Mouse (Mus musculus): ENCODE results near the gene Fap. TPM values are rescaled to one million over a fixed set of nuclear protein-coding genes. Genes with fewer than 3 reads are reported as not detected.

Fap gene
- total and polyA plus RNA-seq, 2 experiments from 2014 or later, result 1.7 to 2.3 TPM

DNA sequence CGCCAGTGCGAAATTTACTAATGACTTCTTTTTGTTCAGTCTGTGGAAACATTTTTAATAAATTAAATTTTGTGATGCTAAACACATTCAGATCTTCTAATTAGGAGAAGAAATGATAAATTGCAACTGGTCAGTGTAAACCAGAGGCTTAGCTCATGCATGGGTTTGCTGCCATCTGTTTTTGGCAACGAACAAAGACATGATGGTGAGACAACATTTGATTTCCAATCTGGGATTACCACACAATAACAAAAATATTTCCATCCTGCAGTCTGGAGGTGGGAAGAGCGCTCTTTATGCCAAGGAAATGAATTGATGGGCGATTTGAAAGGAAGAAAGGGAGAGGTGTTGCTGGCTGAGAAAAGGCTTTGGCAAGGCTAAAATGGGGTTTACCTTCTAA is 29.7 kb upstream of the Fap start:
- Histone ChIP-seq H3K4me3 (ENCODE audit: low read depth, low read length) (no peak overlapping the region), H3K27ac (ENCODE audit: low read depth) (no peak overlapping the region), H3K4me1 (ENCODE audit: control insufficient read depth, insufficient read depth) (no peaks in the 10 kb centered on the region), H3K36me3 (replicated peaks; ENCODE audit: control insufficient read depth, insufficient read depth, low read length) (no peaks in the 10 kb centered on the region), H3K27me3 (ENCODE audit: control insufficient read depth, insufficient read depth, low read length) (no peaks in the 10 kb centered on the region), H3K4me2 (ENCODE audit: low read depth, low read length) (no peak overlapping the region), H3K9me3 (replicated peaks; ENCODE audit: control insufficient read depth, low read length) (no peaks in the 10 kb centered on the region), H3K9ac (replicated peaks; ENCODE audit: low read depth, low read length) (no peak overlapping the region)
- TF ChIP-seq EP300 (IDR thresholded peaks at IDR 0.05; ENCODE audit: low read depth) (no peak), CTCF (IDR thresholded peaks at IDR 0.05; ENCODE audit: low read depth) (no peak)
- WGBS, result 81% methylated on average over 5 of the region's 5 CpGs
- no peak for DNase-seq (ENCODE audit: low spot score)
- no peak for ATAC-seq (ENCODE audit: insufficient read depth, low read depth)

DNA sequence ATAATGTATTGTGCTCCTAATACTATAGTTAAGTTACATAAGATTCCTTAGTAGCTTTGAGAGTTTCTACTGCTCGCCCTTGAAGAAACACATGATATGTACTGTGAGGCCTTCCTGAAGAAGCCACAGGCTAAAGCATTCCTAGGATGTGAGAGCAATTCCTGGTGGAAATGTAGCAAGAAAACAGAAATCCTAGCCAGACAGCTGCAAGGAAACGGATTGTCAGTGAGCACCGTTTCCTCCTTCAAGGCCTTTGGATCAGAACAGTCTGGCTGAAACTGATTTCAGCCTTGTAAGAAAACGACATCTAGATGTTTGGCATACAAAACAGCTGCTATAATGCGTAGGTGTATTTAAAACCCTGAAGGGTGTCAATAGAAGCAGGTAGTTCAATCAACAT is 22.7 kb upstream of the Fap start:
- no peak overlapping the region for H3K4me3 ChIP-seq (ENCODE audit: low read depth, low read length)
- no peak overlapping the region for H3K27ac ChIP-seq (ENCODE audit: low read depth)
- WGBS, result 67% methylated on average over 5 of the region's 5 CpGs
- no peak for ATAC-seq (ENCODE audit: insufficient read depth, low read depth)
- no peaks in the 10 kb centered on the region for H3K27me3 ChIP-seq (ENCODE audit: control insufficient read depth, insufficient read depth, low read length)
- DNase-seq (ENCODE audit: low spot score), result no peak
- TF ChIP-seq EP300 (IDR thresholded peaks at IDR 0.05; ENCODE audit: low read depth) (no peak), CTCF (IDR thresholded peaks at IDR 0.05; ENCODE audit: low read depth) (no peak)
- H3K9me3 ChIP-seq (replicated peaks; ENCODE audit: control insufficient read depth, low read length), result no peaks in the 10 kb centered on the region
- no peaks in the 10 kb centered on the region for H3K36me3 ChIP-seq (replicated peaks; ENCODE audit: control insufficient read depth, insufficient read depth, low read length)
- no peaks in the 10 kb centered on the region for H3K4me1 ChIP-seq (ENCODE audit: control insufficient read depth, insufficient read depth)
- no peak overlapping the region for H3K9ac ChIP-seq (replicated peaks; ENCODE audit: low read depth, low read length)
- no peak overlapping the region for H3K4me2 ChIP-seq (ENCODE audit: low read depth, low read length)

DNA sequence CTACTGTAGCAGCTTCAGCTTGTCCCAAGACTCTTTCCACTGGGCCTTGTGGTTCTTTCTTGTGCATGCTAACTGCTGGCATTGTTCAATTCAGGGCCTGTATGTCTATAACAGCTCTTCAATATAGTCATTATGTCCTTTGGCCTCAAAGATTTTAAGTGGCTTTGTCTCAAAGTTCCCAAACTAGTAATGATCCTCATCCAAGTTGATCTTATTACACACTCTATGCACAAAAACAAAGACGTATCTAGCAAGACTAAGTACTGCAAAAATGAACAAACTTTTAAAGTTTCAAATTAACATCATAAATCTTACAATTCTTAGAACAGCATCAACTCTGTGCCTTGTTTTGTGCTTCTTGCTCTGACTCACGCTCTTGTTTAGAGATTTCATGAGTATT is 20.6 kb upstream of the Fap start:
- no peaks in the 10 kb centered on the region for H3K9me3 ChIP-seq (replicated peaks; ENCODE audit: control insufficient read depth, low read length)
- no peaks in the 10 kb centered on the region for H3K27me3 ChIP-seq (ENCODE audit: control insufficient read depth, insufficient read depth, low read length)
- no peak overlapping the region for H3K9ac ChIP-seq (replicated peaks; ENCODE audit: low read depth, low read length)
- no peak for TF ChIP-seq CTCF (IDR thresholded peaks at IDR 0.05; ENCODE audit: low read depth)
- no peak for TF ChIP-seq EP300 (IDR thresholded peaks at IDR 0.05; ENCODE audit: low read depth)
- no peaks in the 10 kb centered on the region for H3K4me1 ChIP-seq (ENCODE audit: control insufficient read depth, insufficient read depth)
- H3K27ac ChIP-seq (ENCODE audit: low read depth), result no peak overlapping the region
- H3K4me3 ChIP-seq (ENCODE audit: low read depth, low read length), result no peak overlapping the region
- H3K36me3 ChIP-seq (replicated peaks; ENCODE audit: control insufficient read depth, insufficient read depth, low read length), result no peaks in the 10 kb centered on the region
- 84% methylated on average over 2 of the region's 2 CpGs for WGBS
- DNase-seq (ENCODE audit: low spot score), result no peak
- no peak overlapping the region for H3K4me2 ChIP-seq (ENCODE audit: low read depth, low read length)
- ATAC-seq (ENCODE audit: insufficient read depth, low read depth), result no peak

DNA sequence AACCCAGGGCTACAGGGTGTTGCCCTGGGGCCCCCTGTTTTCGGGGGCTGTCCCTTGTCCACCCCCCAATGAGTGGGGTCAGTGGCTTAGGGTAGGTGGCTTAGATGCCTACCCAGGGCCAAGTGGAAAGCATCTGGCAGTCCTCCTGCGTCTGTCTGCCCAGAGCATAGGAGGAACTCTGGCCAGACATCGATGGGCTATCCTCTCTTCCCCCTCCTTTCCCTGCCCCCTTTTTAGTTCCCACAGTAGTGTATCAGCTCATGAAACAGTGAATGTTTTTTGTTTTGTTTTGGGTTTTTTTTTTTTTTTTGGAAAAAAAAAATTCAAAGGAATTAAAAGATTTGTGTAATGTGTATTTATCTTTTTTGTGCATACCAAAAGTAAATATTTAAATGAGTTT is 17.7 kb upstream of the Fap start:
- no peak overlapping the region for H3K4me2 ChIP-seq (ENCODE audit: low read depth, low read length)

DNA sequence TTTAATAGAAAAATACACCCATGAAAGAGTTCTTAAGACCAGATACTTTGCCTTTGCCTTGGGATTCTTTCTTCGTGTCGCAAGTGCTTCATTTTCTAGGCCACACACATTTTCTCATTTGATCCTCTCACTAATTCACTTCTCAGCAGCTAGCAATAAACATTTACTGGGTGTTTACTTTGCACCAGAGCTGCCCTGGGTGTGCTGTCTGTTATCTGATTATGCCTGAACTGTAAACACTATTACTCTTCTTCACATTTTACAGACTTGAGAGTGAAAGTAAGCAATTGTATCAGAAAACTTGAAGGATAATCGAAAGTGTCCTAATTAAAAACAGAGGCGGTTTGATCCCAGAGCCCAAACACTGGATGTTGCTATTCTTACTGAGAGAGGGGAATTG is 15.5 kb upstream of the Fap start:
- 77% methylated on average over 4 of the region's 4 CpGs for WGBS
- Histone ChIP-seq H3K9me3 (replicated peaks; ENCODE audit: control insufficient read depth, low read length) (no peaks in the 10 kb centered on the region), H3K4me3 (ENCODE audit: low read depth, low read length) (no peak overlapping the region), H3K36me3 (replicated peaks; ENCODE audit: control insufficient read depth, insufficient read depth, low read length) (no peaks in the 10 kb centered on the region), H3K27me3 (ENCODE audit: control insufficient read depth, insufficient read depth, low read length) (no peaks in the 10 kb centered on the region), H3K27ac (ENCODE audit: low read depth) (no peak overlapping the region), H3K4me1 (ENCODE audit: control insufficient read depth, insufficient read depth) (no peaks in the 10 kb centered on the region), H3K4me2 (ENCODE audit: low read depth, low read length) (no peak overlapping the region), H3K9ac (replicated peaks; ENCODE audit: low read depth, low read length) (no peak overlapping the region)
- TF ChIP-seq EP300 (IDR thresholded peaks at IDR 0.05; ENCODE audit: low read depth) (no peak), CTCF (IDR thresholded peaks at IDR 0.05; ENCODE audit: low read depth) (no peak)
- ATAC-seq (ENCODE audit: insufficient read depth, low read depth) (no peak), DNase-seq (ENCODE audit: low spot score) (no peak)

More for the DNA sequence above, 17.7 kb upstream of the Fap start:
- DNase-seq (ENCODE audit: low spot score) (no peak), ATAC-seq (ENCODE audit: insufficient read depth, low read depth) (no peak)
- Histone ChIP-seq H3K36me3 (replicated peaks; ENCODE audit: control insufficient read depth, insufficient read depth, low read length) (no peaks in the 10 kb centered on the region), H3K9me3 (replicated peaks; ENCODE audit: control insufficient read depth, low read length) (no peaks in the 10 kb centered on the region), H3K27ac (ENCODE audit: low read depth) (no peak overlapping the region), H3K27me3 (ENCODE audit: control insufficient read depth, insufficient read depth, low read length) (no peaks in the 10 kb centered on the region), H3K4me1 (ENCODE audit: control insufficient read depth, insufficient read depth) (no peaks in the 10 kb centered on the region), H3K4me3 (ENCODE audit: low read depth, low read length) (no peak overlapping the region), H3K9ac (replicated peaks; ENCODE audit: low read depth, low read length) (no peak overlapping the region)
- TF ChIP-seq CTCF (IDR thresholded peaks at IDR 0.05; ENCODE audit: low read depth) (no peak), EP300 (IDR thresholded peaks at IDR 0.05; ENCODE audit: low read depth) (no peak)
- 75% methylated on average over 3 of the region's 3 CpGs for WGBS

DNA sequence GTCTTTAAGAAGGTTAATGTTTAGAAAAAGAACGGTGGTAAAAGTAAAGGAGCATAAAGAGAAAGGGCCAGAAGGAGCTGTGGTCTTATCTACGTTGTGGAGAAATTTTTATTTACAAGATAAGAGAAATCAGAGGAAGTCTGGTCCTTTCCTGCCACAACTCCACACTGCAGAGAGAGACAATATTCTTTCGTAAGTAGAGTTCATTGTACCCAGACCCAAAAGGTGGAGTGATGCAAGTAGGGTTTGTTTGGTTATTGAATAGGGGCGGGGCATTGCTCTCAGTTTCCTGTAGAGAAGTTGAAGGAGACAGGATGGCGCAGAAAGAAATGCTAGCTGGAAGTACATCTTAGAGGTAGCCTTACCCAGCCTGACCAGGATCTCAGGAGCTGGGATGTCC is 11.9 kb upstream of the Fap start:
- Histone ChIP-seq H3K9ac (replicated peaks; ENCODE audit: low read depth, low read length) (no peak overlapping the region), H3K27ac (ENCODE audit: low read depth) (no peak overlapping the region), H3K36me3 (replicated peaks; ENCODE audit: control insufficient read depth, insufficient read depth, low read length) (no peaks in the 10 kb centered on the region), H3K27me3 (ENCODE audit: control insufficient read depth, insufficient read depth, low read length) (no peaks in the 10 kb centered on the region), H3K4me1 (ENCODE audit: control insufficient read depth, insufficient read depth) (no peaks in the 10 kb centered on the region), H3K4me3 (ENCODE audit: low read depth, low read length) (no peak overlapping the region), H3K4me2 (ENCODE audit: low read depth, low read length) (no peak overlapping the region), H3K9me3 (replicated peaks; ENCODE audit: control insufficient read depth, low read length) (no peaks in the 10 kb centered on the region)
- TF ChIP-seq EP300 (IDR thresholded peaks at IDR 0.05; ENCODE audit: low read depth) (no peak), CTCF (IDR thresholded peaks at IDR 0.05; ENCODE audit: low read depth) (no peak)
- DNase-seq (ENCODE audit: low spot score) (no peak), ATAC-seq (ENCODE audit: insufficient read depth, low read depth) (no peak)
- 60% methylated on average over 5 of the region's 5 CpGs for WGBS

Data from heart, postnatal 0 days (tissue).